In the genomic region with DNA sequence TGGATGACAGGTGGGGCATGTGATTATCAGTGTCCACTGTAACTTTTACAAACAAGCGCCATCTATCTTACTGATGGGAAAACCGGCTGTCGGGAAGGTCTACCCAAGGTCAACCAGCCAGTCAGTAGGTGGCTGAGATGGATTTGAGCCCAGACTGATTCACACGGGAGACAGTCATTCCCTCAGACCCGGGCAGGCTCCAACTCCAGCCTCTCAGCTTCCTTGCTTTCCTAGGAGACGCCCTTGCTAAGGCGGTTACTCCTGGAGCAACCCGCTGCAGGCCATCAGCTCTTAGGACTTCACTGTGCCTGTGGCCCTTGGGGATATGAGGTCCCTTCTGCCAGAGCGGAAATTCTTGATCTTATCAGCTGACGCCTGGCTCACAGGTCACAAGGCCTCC, we compare ENCODE assay signal across 19 mouse cellular contexts. TPM values are rescaled to one million over a fixed set of nuclear protein-coding genes. Genes with fewer than 3 reads are reported as not detected.
DNase-seq lines count a peak whose midpoint lies in the region; ATAC-seq and TF ChIP-seq lines count a peak whose summit lies in the region.
"Had no signal": no experiment of that assay in that cellular context is flagged by ENCODE, and none has a peak within 500 bp of the region (broad histone marks: within the 10 kb centered on the region; RNA-seq: fewer than 3 reads in every experiment).

No protein-coding gene starts in this region.

- TF ChIP-seq CTCF in E14TG2a.4 (conservative IDR thresholded peaks at IDR 0.05; ENCODE audit: low read length) = no peak
- no peak for TF ChIP-seq CTCF in G1E (IDR thresholded peaks at IDR 0.05; ENCODE audit: low read depth, low read length)
- TF ChIP-seq CTCF in liver, postnatal 0 days (IDR thresholded peaks at IDR 0.05; ENCODE audit: low read depth) = no peak

- WGBS in heart, embryonic 16.5 days = 25% methylated on average over 10 of the region's 10 CpGs
- WGBS in liver, postnatal 0 days (ENCODE audit: insufficient replicate concordance) = 72% methylated on average over 10 of the region's 10 CpGs

- peaks cover 32% of the 10 kb centered on the region for H3K4me1 ChIP-seq in E14TG2a.4 (replicated peaks; ENCODE audit: low read depth, low read length)
- peaks cover 15% of the 10 kb centered on the region for H3K4me1 ChIP-seq in G1E (ENCODE audit: insufficient read depth, low read depth, low read length)
- peaks cover 22% of the 10 kb centered on the region for H3K4me1 ChIP-seq in heart, embryonic 16.5 days (ENCODE audit: control insufficient read depth, insufficient read depth, low read length)
- H3K4me1 ChIP-seq in liver, postnatal 0 days (ENCODE audit: insufficient read depth) = no peaks in the 10 kb centered on the region
- H3K4me1 ChIP-seq: kidney, embryonic 15.5 days; liver, embryonic 13.5 days; midbrain, embryonic 12.5 days had no signal

- no peak for DNase-seq in G1E (ENCODE audit: low spot score)
- DNase-seq in heart, adult 18-20 months = peak; percentile 53 to 66
- DNase-seq in ovary, postnatal 36 days (ENCODE audit: low spot score) = no peak
- no peak for DNase-seq in liver, postnatal 0 days
- no peak for DNase-seq in spleen, adult 12 weeks (ENCODE audit: low spot score)
- DNase-seq: cerebellum, adult 2 months; embryo, embryonic 11 days; forebrain, postnatal 0 days; gastrocnemius, postnatal 10 days; liver, embryonic 13.5 days; right cerebral cortex, postnatal 4 days; thymus, adult 2 months had no signal

- H3K9me3 ChIP-seq in E14TG2a.4 (ENCODE audit: low read length) (no peaks in the 10 kb centered on the region), G1E (replicated peaks) (no peaks in the 10 kb centered on the region)
- no peaks in the 10 kb centered on the region for H3K9me3 ChIP-seq in heart, embryonic 16.5 days (replicated peaks; ENCODE audit: control insufficient read depth, low read length)
- H3K9me3 ChIP-seq in liver, postnatal 0 days (ENCODE audit: low read length) = no peaks in the 10 kb centered on the region
- H3K9me3 ChIP-seq: kidney, embryonic 15.5 days; liver, embryonic 13.5 days; midbrain, embryonic 12.5 days had no signal

- H3K9ac ChIP-seq in heart, embryonic 16.5 days (ENCODE audit: low read length) = peak overlapping the region; percentile 41
- no peak overlapping the region for H3K9ac ChIP-seq in liver, postnatal 0 days (replicated peaks)
- H3K9ac ChIP-seq: forebrain, postnatal 0 days; kidney, embryonic 15.5 days; liver, embryonic 13.5 days; midbrain, embryonic 12.5 days had no signal

- H3K36me3 ChIP-seq in E14TG2a.4 (ENCODE audit: insufficient read depth, low read length) = peaks cover 39% of the 10 kb centered on the region
- H3K36me3 ChIP-seq in G1E (replicated peaks) = peaks cover 72% of the 10 kb centered on the region
- peaks cover 34% of the 10 kb centered on the region for H3K36me3 ChIP-seq in heart, embryonic 16.5 days (ENCODE audit: control insufficient read depth, insufficient read depth)
- peaks cover 49% of the 10 kb centered on the region for H3K36me3 ChIP-seq in liver, postnatal 0 days (replicated peaks; ENCODE audit: insufficient read depth, low read length)

- peak overlapping the region; percentile 85 for H3K27ac ChIP-seq in heart, embryonic 16.5 days (ENCODE audit: low read length)
- no peak overlapping the region for H3K27ac ChIP-seq in liver, postnatal 0 days (ENCODE audit: low read depth)
- H3K27ac ChIP-seq: hindbrain, postnatal 0 days; kidney, embryonic 15.5 days; liver, embryonic 13.5 days; midbrain, embryonic 12.5 days had no signal

- H3K27me3 ChIP-seq in E14TG2a.4 (ENCODE audit: insufficient read depth, low read length) (no peaks in the 10 kb centered on the region), G1E (ENCODE audit: insufficient read depth, low read length) (no peaks in the 10 kb centered on the region)
- H3K27me3 ChIP-seq in heart, embryonic 16.5 days (ENCODE audit: control insufficient read depth, insufficient read depth, low read length) = no peaks in the 10 kb centered on the region
- no peaks in the 10 kb centered on the region for H3K27me3 ChIP-seq in liver, postnatal 0 days (ENCODE audit: insufficient read depth, low read length)
- H3K27me3 ChIP-seq: kidney, embryonic 15.5 days; liver, embryonic 13.5 days; midbrain, embryonic 12.5 days; Patski had no signal

- no peak for TF ChIP-seq EP300 in liver, postnatal 0 days (IDR thresholded peaks at IDR 0.05; ENCODE audit: low read depth)

- H3K4me2 ChIP-seq in heart, embryonic 16.5 days (ENCODE audit: low read depth, low read length) = 0 out of 2 replicates have a peak overlapping the region, but pooled peaks have one; percentile 1
- no peak overlapping the region for H3K4me2 ChIP-seq in liver, postnatal 0 days (ENCODE audit: low read depth, low read length)
- H3K4me2 ChIP-seq: kidney, embryonic 15.5 days; liver, embryonic 13.5 days; midbrain, embryonic 12.5 days had no signal

- H3K4me3 ChIP-seq in E14TG2a.4 (replicated peaks; ENCODE audit: low read length) (peak overlapping the region; percentile 41; the same call in 1 of the 2 replicates), G1E (ENCODE audit: low read depth, low read length) (no peak overlapping the region)
- no peak overlapping the region for H3K4me3 ChIP-seq in heart, embryonic 16.5 days (ENCODE audit: low read length)
- no peak overlapping the region for H3K4me3 ChIP-seq in liver, postnatal 0 days (ENCODE audit: low read depth, low read length)
- H3K4me3 ChIP-seq: erythroblast, embryonic 14.5 days; kidney, embryonic 15.5 days; liver, embryonic 13.5 days; midbrain, embryonic 12.5 days had no signal

- ATAC-seq in G1E (ENCODE audit: extremely low read depth, insufficient number of reproducible peaks, low FRiP score, poor library complexity, severe bottlenecking) = peak; percentile 45; the same call in 1 of the 2 replicates
- ATAC-seq in heart, embryonic 16.5 days (replicated peaks; ENCODE audit: extremely low read depth, insufficient read depth, low FRiP score) = peak; percentile 55
- no peak for ATAC-seq in liver, postnatal 0 days
- ATAC-seq: forebrain, postnatal 0 days; hindbrain, postnatal 0 days; Patski had no signal

RNA-seq across cellular contexts. Expression of a gene that starts 11.6 kb away (rescaled TPM):
- 786 and 910 TPM in 2 replicates for total RNA-seq in G1E (2014; fragmentation: Nextera tagmentation)
- total RNA-seq in G1E (2017) = 484 and 801 TPM in 2 replicates
- 1,600 and 2,011 TPM in 2 replicates for polyA plus RNA-seq in G1E (2012)
- 100 to 1,000 TPM in 1 of 2 experiments, 10 to 100 TPM in 1; 89.2 to 109 TPM for total RNA-seq in heart, adult 18-20 months (2021)
- polyA plus RNA-seq in heart, embryonic 16.5 days (2015; fragmentation: Nextera tagmentation; extraction: Ambion mirVana) = 516 and 543 TPM in 2 replicates
- 293 and 302 TPM in 2 replicates for polyA plus RNA-seq in liver, postnatal 0 days (2015; fragmentation: Nextera tagmentation; extraction: Ambion mirVana)

RNA-seq across cellular contexts. Expression of a gene that starts 12.2 kb away (rescaled TPM):
- total RNA-seq in G1E (2014; fragmentation: Nextera tagmentation) = 15.1 and 22.0 TPM in 2 replicates
- total RNA-seq in G1E (2017) = 45.9 and 55.1 TPM in 2 replicates
- polyA plus RNA-seq in G1E (2012) = 3.8 and 6.6 TPM in 2 replicates
- 10 to 100 TPM; 30.7 to 33.7 TPM for total RNA-seq in heart, adult 18-20 months (2021)
- polyA plus RNA-seq in heart, embryonic 16.5 days (2015; fragmentation: Nextera tagmentation; extraction: Ambion mirVana) = 30.5 and 39.0 TPM in 2 replicates
- polyA plus RNA-seq in liver, postnatal 0 days (2015; fragmentation: Nextera tagmentation; extraction: Ambion mirVana) = 16.5 and 18.0 TPM in 2 replicates

RNA-seq across cellular contexts. Expression of a gene that starts 21.2 kb away (rescaled TPM):
- 82.7 and 85.3 TPM in 2 replicates for total RNA-seq in G1E (2014; fragmentation: Nextera tagmentation)
- total RNA-seq in G1E (2017) = 126 and 148 TPM in 2 replicates
- 39.1 and 48.4 TPM in 2 replicates for polyA plus RNA-seq in G1E (2012)
- total RNA-seq in heart, adult 18-20 months (2021) = 10 to 100 TPM; 37.5 to 42.3 TPM
- 72.8 and 73.3 TPM in 2 replicates for polyA plus RNA-seq in heart, embryonic 16.5 days (2015; fragmentation: Nextera tagmentation; extraction: Ambion mirVana)
- polyA plus RNA-seq in liver, postnatal 0 days (2015; fragmentation: Nextera tagmentation; extraction: Ambion mirVana) = 18.5 and 19.0 TPM in 2 replicates

RNA-seq across cellular contexts. Expression of a gene that starts 21.4 kb away (rescaled TPM):
- total RNA-seq in G1E (2014; fragmentation: Nextera tagmentation) (40.3 and 45.4 TPM in 2 replicates), G1E (2017) (35.8 and 43.1 TPM in 2 replicates)
- 49.1 and 60.6 TPM in 2 replicates for polyA plus RNA-seq in G1E (2012)
- total RNA-seq in heart, adult 18-20 months (2021) = 10 to 100 TPM; 38.3 to 46.4 TPM
- polyA plus RNA-seq in heart, embryonic 16.5 days (2015; fragmentation: Nextera tagmentation; extraction: Ambion mirVana) = 69.8 and 74.8 TPM in 2 replicates
- polyA plus RNA-seq in liver, postnatal 0 days (2015; fragmentation: Nextera tagmentation; extraction: Ambion mirVana) = 32.6 and 33.0 TPM in 2 replicates

RNA-seq across cellular contexts. Expression of a gene that starts 36.6 kb away (rescaled TPM):
- not detected in 2 replicates for total RNA-seq in G1E (2014; fragmentation: Nextera tagmentation)
- 0.06 TPM in 1 of 2 replicates, not detected in the other for total RNA-seq in G1E (2017)
- not detected in 2 replicates for polyA plus RNA-seq in G1E (2012)
- total RNA-seq in heart, adult 18-20 months (2021) = 10 to 100 TPM; 14.8 to 18.7 TPM
- 14.9 and 17.6 TPM in 2 replicates for polyA plus RNA-seq in heart, embryonic 16.5 days (2015; fragmentation: Nextera tagmentation; extraction: Ambion mirVana)
- 1.4 and 4.0 TPM in 2 replicates for polyA plus RNA-seq in liver, postnatal 0 days (2015; fragmentation: Nextera tagmentation; extraction: Ambion mirVana)

Comparison
In these comparisons a context has a peak if more than half of its experiments do, and no peak if none do; other contexts are left out.
1. DNase-seq: peak in heart, adult 18-20 months (2 of 2); none in G1E (single experiment), ovary, postnatal 36 days (single experiment), liver, postnatal 0 days (single experiment) and spleen, adult 12 weeks (single experiment).